Mouse (Mus musculus): ENCODE data around the gene BC053393. TPM values are rescaled to one million over a fixed set of nuclear protein-coding genes. Genes with fewer than 3 reads are reported as not detected.

BC053393 gene
- total RNA-seq, 2 experiments from 2014 or later: not detected

Other genes starting within 250 kb of the BC053393 start
- under 1 TPM; 0.36 to 0.58 TPM for gene Itk, start 182.0 kb upstream of the BC053393 start, total RNA-seq (2021)
- not detected for gene Fam71b, start 175.0 kb upstream of the BC053393 start, total RNA-seq (2021)
- gene Med7, start 134.6 kb upstream of the BC053393 start, total RNA-seq (2021): 10 to 100 TPM; 35.5 to 36.8 TPM
- 1 to 10 TPM; 2.0 to 2.2 TPM for gene Havcr2, start 116.6 kb upstream of the BC053393 start, total RNA-seq (2021)
- not detected for gene Gm12169, start 47.3 kb upstream of the BC053393 start, total RNA-seq (2021)
- gene Dppa1, start 57.7 kb downstream of the BC053393 start, total RNA-seq (2021): not detected
- gene Timd2, start 135.5 kb downstream of the BC053393 start, total RNA-seq (2021): not detected
- gene Havcr1, start 163.5 kb downstream of the BC053393 start, total RNA-seq (2021): not detected
- not detected for gene Timd4, start 239.3 kb downstream of the BC053393 start, total RNA-seq (2021)